Mouse (Mus musculus) heart, embryonic 14.5 days (tissue): ENCODE results near the gene Cdkn1b. TPM values are rescaled to one million over a fixed set of nuclear protein-coding genes. Genes with fewer than 3 reads are reported as not detected.

Experiments
- polyA plus RNA-seq: library from polyadenylated mRNA; unstranded; fragments of >200 nt; fragmentation: Nextera tagmentation; extraction: Ambion mirVana; gene quantifications from 2 replicates; pipeline ENCODE4 v1.2.1, GENCODE M21; 2014

Gene Cdkn1b
- polyA plus RNA-seq, 1 experiment from 2014 or later = 21.0 TPM

Other genes with a start within 250 kb of the Cdkn1b start
- 19.7 and 22.2 TPM in 2 replicates for gene Dusp16, start 127.8 kb upstream of the Cdkn1b start, polyA plus RNA-seq
- 1.6 and 1.8 TPM in 2 replicates for gene Crebl2, start 90.2 kb upstream of the Cdkn1b start, polyA plus RNA-seq
- 9.1 TPM in 2 replicates for gene Gpr19, start 21.8 kb upstream of the Cdkn1b start, polyA plus RNA-seq
- 8.6 and 9.1 TPM in 2 replicates for gene Apold1, start 61.3 kb downstream of the Cdkn1b start, polyA plus RNA-seq
- 61.1 and 69.4 TPM in 2 replicates for gene Ddx47, start 91.2 kb downstream of the Cdkn1b start, polyA plus RNA-seq
- gene Gprc5a, start 145.2 kb downstream of the Cdkn1b start, polyA plus RNA-seq = 3.1 and 3.4 TPM in 2 replicates
- not detected in 2 replicates for gene Gprc5d, start 197.9 kb downstream of the Cdkn1b start, polyA plus RNA-seq